Mouse (Mus musculus) liver, embryonic 14.5 days (tissue): ENCODE results near the gene Adcyap1r1. TPM values are rescaled to one million over a fixed set of nuclear protein-coding genes. Genes with fewer than 3 reads are reported as not detected.

Experiments
- ATAC-seq: fragments of 200-750 bp; cut with Nextera tagmentation; 2 replicates; pipeline ENCODE4 v1.8.0; 2017; ENCODE audit warnings: moderate number of reproducible peaks, mild to moderate bottlenecking, moderate library complexity; ENCODE audit not compliant: insufficient read depth
- DNase-seq, 3 experiments: peaks; one replicate each; pipeline ENCODE4 v3.0.0-alpha.2; 2012 to 2013; ENCODE audit warnings: low read depth in 3 of 3, low spot score in 3 of 3
- H3K27ac ChIP-seq: fragments of 300-500 bp; sonication (generic); 2 replicates; pipeline ENCODE4 v1.5.1; 2014; ENCODE audit warnings: moderate library complexity, mild to moderate bottlenecking, control low read depth, inconsistent platforms
- H3K27me3 ChIP-seq: fragments of 300-500 bp; sonication (generic); 2 replicates; pipeline ENCODE4 v1.6.1; 2014; ENCODE audit warnings: mild to moderate bottlenecking, low read length, moderate library complexity; ENCODE audit not compliant: control insufficient read depth, insufficient read depth
- H3K36me3 ChIP-seq: fragments of 300-500 bp; sonication (generic); replicated peaks from 2 replicates; pipeline ENCODE4 v1.6.1; 2014; ENCODE audit warnings: low read depth; ENCODE audit not compliant: control insufficient read depth, insufficient read depth
- H3K4me1 ChIP-seq, 2 experiments: fragments of 200-500 bp in 1 of 2; fragments of 300-500 bp in 1 of 2; sonication (generic) in 1 of 2; replicated peaks; 2 replicates each; pipeline ENCODE4 v1.6.1; 2012 to 2014; ENCODE audit warnings: antibody characterized with exemption in 1 of 2, inconsistent platforms in 1 of 2, low read length in 1 of 2; ENCODE audit not compliant: control insufficient read depth in 2 of 2, insufficient read depth in 2 of 2
- H3K4me2 ChIP-seq: fragments of 300-500 bp; sonication (generic); 2 replicates; pipeline ENCODE4 v1.6.1; 2014; ENCODE audit warnings: low read depth, mild to moderate bottlenecking, control low read depth, moderate library complexity
- H3K4me3 ChIP-seq, 2 experiments: fragments of 200-500 bp in 1 of 2; fragments of 300-500 bp in 1 of 2; sonication (generic) in 1 of 2; 2 replicates each; pipeline ENCODE4 v1.5.1; 2012 to 2014; ENCODE audit warnings: low read depth in 2 of 2, low read length in 2 of 2, mild to moderate bottlenecking in 2 of 2, control low read depth in 1 of 2, inconsistent platforms in 1 of 2, moderate library complexity in 1 of 2; ENCODE audit not compliant: insufficient read depth in 1 of 2
- H3K9ac ChIP-seq: fragments of 300-500 bp; sonication (generic); replicated peaks from 2 replicates; pipeline ENCODE4 v1.6.1; 2014; ENCODE audit warnings: mild to moderate bottlenecking, control low read depth, moderate library complexity
- H3K9me3 ChIP-seq: fragments of 300-500 bp; sonication (generic); 2 replicates; pipeline ENCODE4 v1.6.1; 2016; ENCODE audit warnings: low read length, mixed read lengths; ENCODE audit not compliant: control insufficient read depth
- CTCF ChIP-seq: IDR thresholded peaks from 2 replicates; pipeline ENCODE4 v1.5.1; 2016; ENCODE audit warnings: antibody characterized with exemption, low read depth, control low read depth
- EP300 ChIP-seq: IDR thresholded peaks from 2 replicates; pipeline ENCODE4 v1.6.1; 2016; ENCODE audit warnings: antibody characterized with exemption, low read depth
- WGBS: fragments of 180-500 bp; shearing (Covaris S2); extraction: QIAGEN DNeasy Blood & Tissue Kit; methylation state at CpG from one replicate; pipeline ENCODE4 v1.1.7; 2014; ENCODE audit not compliant: insufficient replicate concordance; 5-methylcytosine and 5-hydroxymethylcytosine counted together
- microRNA-seq: library from miRNA; unstranded; fragments of <30 nt; microRNA quantifications from one replicate; pipeline ENCODE4, GENCODE M21; 2016
- polyA plus RNA-seq, 2 experiments: library from polyadenylated mRNA; depleted of rRNA in 1 of 2; stranded (reverse) in 1 of 2; unstranded in 1 of 2; fragments of >200 nt; fragmentation: Nextera tagmentation in 1 of 2; extraction: Ambion mirVana in 1 of 2; gene quantifications; 2 replicates each; pipeline versions ENCODE4 v1.2.1 to v1.2.3; 2012 to 2014

The Adcyap1r1 gene
- polyA plus RNA-seq, 2 experiments = 0.01 TPM; not detected in 1

DNA sequence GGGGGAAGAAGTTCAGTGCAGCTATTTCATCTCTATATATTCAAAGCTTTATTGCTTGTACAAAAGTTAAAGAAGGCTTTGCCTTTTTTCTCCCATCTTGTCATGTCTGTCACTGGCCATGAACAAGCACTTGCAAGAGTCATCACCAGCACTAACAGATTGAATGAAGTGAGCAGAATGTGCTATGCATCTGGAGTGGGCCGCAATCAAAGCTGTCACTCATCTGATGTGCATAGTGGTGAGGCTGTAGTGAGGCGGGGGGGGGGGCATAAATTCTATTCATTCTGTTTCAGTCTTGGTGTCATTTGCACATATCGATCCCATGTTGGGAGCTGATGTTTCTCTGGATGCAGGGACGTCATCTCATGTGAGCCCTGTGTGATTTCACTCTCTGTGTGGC lies 91.6 kb downstream of the Adcyap1r1 start:
- H3K27me3 ChIP-seq = no peaks in the 10 kb centered on the region
- no peaks in the 10 kb centered on the region for H3K9me3 ChIP-seq
- 61% methylated on average over 4 of the region's 4 CpGs for WGBS
- DNase-seq (no peak), ATAC-seq (no peak)
- TF ChIP-seq EP300 (no peak), CTCF (no peak)
- H3K9ac ChIP-seq = no peak overlapping the region
- H3K36me3 ChIP-seq = no peaks in the 10 kb centered on the region
- no peak overlapping the region for H3K4me2 ChIP-seq
- H3K4me1 ChIP-seq = no peaks in the 10 kb centered on the region
- H3K4me3 ChIP-seq = no peak overlapping the region
- H3K27ac ChIP-seq = no peak overlapping the region

DNA sequence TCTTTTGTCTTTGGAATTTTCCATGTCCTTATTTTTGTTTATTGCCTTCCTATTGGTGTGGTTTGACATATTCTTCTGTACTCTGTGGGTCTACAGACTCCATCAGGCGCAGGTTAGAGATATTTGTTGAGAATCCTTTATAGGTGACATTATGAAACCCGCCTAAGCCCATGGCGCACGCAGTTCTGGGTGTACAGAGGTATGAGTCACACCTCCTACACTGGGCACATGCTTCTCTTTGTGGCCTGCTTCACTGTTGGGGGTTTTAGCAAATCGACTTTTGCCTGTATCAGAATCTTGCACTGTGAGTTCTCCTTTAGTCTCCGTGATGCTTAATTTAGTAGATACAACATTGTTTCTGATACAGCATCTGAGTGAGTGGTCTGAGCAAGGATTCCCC lies 97.4 kb downstream of the Adcyap1r1 start:
- no peak overlapping the region for H3K9ac ChIP-seq
- no peaks in the 10 kb centered on the region for H3K27me3 ChIP-seq
- no peak for DNase-seq
- TF ChIP-seq EP300 = no peak
- no peak for TF ChIP-seq CTCF
- H3K4me1 ChIP-seq = no peaks in the 10 kb centered on the region
- no peak for ATAC-seq
- no peaks in the 10 kb centered on the region for H3K9me3 ChIP-seq
- H3K27ac ChIP-seq = no peak overlapping the region
- no peak overlapping the region for H3K4me2 ChIP-seq
- WGBS = 68% methylated on average over 6 of the region's 6 CpGs
- no peaks in the 10 kb centered on the region for H3K36me3 ChIP-seq
- no peak overlapping the region for H3K4me3 ChIP-seq

DNA sequence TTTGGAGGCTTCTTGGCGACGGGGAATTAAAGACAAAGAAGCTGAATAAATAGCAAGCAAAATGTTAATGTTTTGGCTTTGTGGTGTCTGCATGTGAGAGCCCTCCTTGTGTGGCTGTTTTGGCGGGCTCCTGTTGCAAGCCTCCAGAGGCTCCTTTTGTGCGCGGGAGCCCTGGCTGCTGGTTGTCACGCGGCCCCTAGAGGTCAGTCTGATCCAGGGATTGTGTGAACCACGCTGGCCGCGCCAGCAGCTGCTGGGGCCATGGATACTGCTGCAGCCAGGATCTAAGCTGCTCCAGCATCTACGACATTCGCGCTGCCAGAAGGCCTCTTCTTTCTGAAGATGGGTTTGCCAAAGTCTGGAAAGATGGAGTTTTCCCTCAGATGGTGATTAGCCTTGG lies 99.1 kb downstream of the Adcyap1r1 start:
- no peak for ATAC-seq
- H3K9me3 ChIP-seq = no peaks in the 10 kb centered on the region
- H3K9ac ChIP-seq = no peak overlapping the region
- no peaks in the 10 kb centered on the region for H3K27me3 ChIP-seq
- H3K4me2 ChIP-seq = no peak overlapping the region
- WGBS = 30% methylated on average over 13 of the region's 13 CpGs
- H3K4me3 ChIP-seq = no peak overlapping the region
- no peaks in the 10 kb centered on the region for H3K36me3 ChIP-seq
- DNase-seq = no peak
- TF ChIP-seq EP300 (no peak), CTCF (peak; percentile 45)
- H3K27ac ChIP-seq = no peak overlapping the region
- no peaks in the 10 kb centered on the region for H3K4me1 ChIP-seq

Small RNAs within 50 kb of the gene (microRNA-seq; reads per million reads assigned to microRNA genes)
- gene Gm44352 = not detected

Other genes starting within 250 kb of the Adcyap1r1 start
- 0.58 and 1.2 TPM in 2 replicates for gene Mindy4, start 248.6 kb upstream of the Adcyap1r1 start, polyA plus RNA-seq (2012; rRNA removed)
- 0.59 and 0.99 TPM in 2 replicates for gene Mindy4, start 248.6 kb upstream of the Adcyap1r1 start, polyA plus RNA-seq (2014; fragmentation: Nextera tagmentation; extraction: Ambion mirVana)
- gene Aqp1, start 115.5 kb upstream of the Adcyap1r1 start, polyA plus RNA-seq (2012; rRNA removed) = 58.3 and 59.3 TPM in 2 replicates
- 13.2 and 15.1 TPM in 2 replicates for gene Aqp1, start 115.5 kb upstream of the Adcyap1r1 start, polyA plus RNA-seq (2014; fragmentation: Nextera tagmentation; extraction: Ambion mirVana)
- 0.02 and 0.03 TPM in 2 replicates for gene Ghrhr, start 75.7 kb upstream of the Adcyap1r1 start, polyA plus RNA-seq (2012; rRNA removed)
- not detected in 2 replicates for gene Ghrhr, start 75.7 kb upstream of the Adcyap1r1 start, polyA plus RNA-seq (2014; fragmentation: Nextera tagmentation; extraction: Ambion mirVana)
- 0.32 TPM in 1 of 2 replicates, not detected in the other for gene Neurod6, start 229.3 kb downstream of the Adcyap1r1 start, polyA plus RNA-seq (2012; rRNA removed)
- gene Neurod6, start 229.3 kb downstream of the Adcyap1r1 start, polyA plus RNA-seq (2014; fragmentation: Nextera tagmentation; extraction: Ambion mirVana) = not detected in 2 replicates